Mouse (Mus musculus): ENCODE data around the gene Ubxn2a.

The Ubxn2a gene

DNA sequence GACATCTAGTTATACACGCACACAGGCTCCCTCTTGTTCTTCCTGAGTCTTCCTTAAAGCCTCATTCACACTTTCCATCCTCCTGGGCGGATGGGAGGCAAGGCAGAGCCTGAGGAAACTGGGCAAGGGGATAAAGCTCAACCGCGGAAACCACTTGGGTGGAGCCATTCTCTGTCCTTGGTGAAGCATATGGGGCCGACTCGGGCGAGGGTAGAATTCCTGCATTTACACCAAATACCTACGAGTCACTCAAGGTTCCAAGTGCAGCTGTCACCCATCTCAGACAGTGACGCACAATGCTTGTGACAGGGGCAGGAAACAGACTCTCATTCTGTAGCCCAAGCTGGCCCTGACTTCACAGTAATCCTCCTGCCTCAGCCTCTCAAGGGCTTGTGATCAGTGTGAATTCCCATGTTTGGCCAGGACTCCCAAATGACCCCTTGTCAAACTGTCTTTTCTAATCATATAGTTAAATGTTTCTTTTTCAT, 29.2 kb downstream of the Ubxn2a start:
- no peak for DNase-seq

DNA sequence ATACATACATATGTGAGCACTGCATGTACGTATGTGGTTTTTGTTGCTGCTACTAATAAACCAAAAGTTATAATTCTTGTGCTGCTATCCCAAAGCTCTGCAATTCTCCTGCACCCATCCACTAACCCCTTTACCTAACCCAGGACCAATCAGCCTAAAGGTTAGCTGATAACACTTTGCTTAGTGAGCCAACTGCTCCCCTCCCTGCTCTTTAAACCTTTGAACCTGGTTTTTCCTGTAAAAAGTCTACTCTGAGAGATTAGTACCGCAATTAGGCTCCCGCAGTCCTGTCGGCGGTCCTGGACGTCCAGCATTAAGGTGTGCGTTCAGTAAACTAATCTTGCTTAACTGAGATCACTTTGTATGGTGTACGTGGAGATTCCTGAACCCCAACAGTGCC, 31.9 kb downstream of the Ubxn2a start:
- no peak for DNase-seq

DNA sequence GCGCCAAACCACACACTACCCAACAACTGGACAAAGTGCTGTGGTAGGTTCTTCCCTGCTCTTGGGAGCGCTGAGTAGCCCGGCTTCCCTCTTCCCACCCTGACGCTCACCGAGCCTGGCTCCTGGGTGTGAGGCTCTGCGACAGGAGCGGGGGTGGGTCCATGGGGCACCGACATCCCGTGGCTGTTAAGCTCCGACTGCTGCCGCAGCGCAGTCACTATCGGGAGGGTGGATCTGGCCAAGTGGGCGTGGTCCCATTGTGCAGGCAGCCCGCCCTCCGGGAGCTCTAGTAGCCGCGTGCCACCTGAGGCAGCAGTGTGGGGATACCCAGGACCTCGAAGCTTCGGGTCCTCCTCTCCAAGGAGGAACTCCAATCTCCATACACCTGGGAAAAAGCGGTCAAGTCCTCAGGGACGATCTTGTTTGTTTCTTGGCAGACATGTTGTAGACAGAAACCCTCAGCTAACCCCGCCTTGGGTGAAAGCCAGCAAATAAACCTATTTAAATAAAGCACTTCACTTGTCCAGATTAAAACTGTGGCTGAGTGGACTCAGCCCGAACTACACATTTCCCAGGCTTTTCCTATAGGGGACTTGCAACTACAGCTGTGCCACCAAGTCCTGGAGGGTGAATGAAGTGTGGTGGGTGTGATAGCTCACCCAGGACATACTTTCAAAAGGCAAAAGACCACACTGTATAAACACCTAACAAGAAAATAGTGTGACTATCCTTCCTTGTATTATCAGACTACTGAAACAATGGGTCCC, 33.2 kb downstream of the Ubxn2a start, which contains the start of gene Mfsd2b:
Mfsd2b (minus strand) TSS at position 199 of the 767 bp plus-strand sequence.
- DNase-seq, result peak; percentile 68 to 75

GRCm38 (mm10) chr12:4873531-4873930, 34.0 kb downstream of the Ubxn2a start:
- no peak for DNase-seq

- no peak for DNase-seq
Measured at GRCm38 (mm10) chr12:4872983-4873477, 34.5 kb downstream of the Ubxn2a start.

GRCm38 (mm10) chr12:4872273-4872672, 35.2 kb downstream of the Ubxn2a start:
- DNase-seq, result no peak

DNA sequence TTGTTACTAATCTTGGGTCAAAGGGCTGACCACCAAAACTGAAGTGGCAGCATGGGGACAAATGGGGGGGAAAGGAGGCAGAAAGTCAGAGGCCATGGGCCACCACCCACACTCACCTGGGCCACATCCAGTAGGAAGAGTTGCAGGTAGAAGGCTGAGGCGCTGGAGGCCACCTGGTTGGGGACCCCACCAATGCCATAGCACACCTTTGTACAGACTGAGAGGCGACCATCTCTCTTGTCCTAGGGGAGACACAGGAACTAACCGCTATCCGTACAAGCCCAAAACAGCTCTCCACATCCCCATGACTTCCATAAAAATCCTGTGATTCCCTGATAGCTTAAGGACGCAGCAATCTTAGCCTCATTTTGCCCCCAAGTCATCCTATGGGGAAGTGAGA, 36.2 kb downstream of the Ubxn2a start:
- no peak for DNase-seq

- no peak for DNase-seq
Measured at GRCm38 (mm10) chr12:4868924-4869323, 38.6 kb downstream of the Ubxn2a start.

DNA sequence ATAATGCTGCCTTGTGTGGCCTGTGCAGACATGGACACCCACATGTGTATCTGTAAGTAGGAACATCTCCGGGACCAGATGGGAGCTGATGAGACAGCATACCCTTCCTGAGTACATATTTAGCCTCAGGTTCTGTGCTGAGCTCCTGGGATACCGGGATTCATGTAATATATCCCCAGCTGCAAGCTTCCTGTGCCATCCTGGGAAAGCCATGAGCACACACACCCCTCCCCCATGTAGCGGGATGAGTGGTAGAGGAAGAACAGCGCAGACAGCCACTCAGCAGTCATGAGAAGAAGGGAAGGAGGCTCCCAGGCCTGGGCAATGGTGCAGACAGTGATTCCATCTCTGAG, 43.2 kb downstream of the Ubxn2a start:
- no peak for DNase-seq

- DNase-seq, result peak; percentile 72 to 92
Measured at GRCm38 (mm10) chr12:4863654-4864337, 43.7 kb downstream of the Ubxn2a start.

DNA sequence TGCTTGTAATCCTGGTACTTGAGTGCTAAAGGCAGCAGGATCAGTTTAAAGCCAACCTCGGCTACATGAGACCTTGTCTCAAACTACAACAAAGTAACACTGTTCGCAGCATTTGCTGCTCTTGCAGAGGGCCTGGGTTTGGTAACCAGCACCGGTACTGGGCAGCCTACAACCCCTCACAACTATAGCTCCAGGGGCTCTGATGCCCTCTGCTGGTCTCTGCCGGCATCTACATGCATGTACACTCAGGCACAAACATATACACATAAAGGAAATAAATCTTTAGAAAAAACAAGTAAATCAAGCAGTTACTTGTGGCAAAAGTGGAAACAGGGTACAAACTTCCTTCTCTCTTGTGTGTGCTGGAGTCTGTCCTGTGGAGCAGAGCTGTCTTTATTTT, 44.8 kb downstream of the Ubxn2a start:
- no peak for DNase-seq

- no peak for DNase-seq
Measured at GRCm38 (mm10) chr12:4859241-4859914, 48.1 kb downstream of the Ubxn2a start.

GRCm38 (mm10) chr12:4856834-4857233, 50.7 kb downstream of the Ubxn2a start:
- no peak for DNase-seq

GRCm38 (mm10) chr12:4856160-4856559, 51.3 kb downstream of the Ubxn2a start:
- peak in 1 of 2 experiments; percentile 41 for DNase-seq

GRCm38 (mm10) chr12:4843741-4844140, 63.8 kb downstream of the Ubxn2a start:
- DNase-seq, result peak in 1 of 2 experiments; percentile 20

DNA sequence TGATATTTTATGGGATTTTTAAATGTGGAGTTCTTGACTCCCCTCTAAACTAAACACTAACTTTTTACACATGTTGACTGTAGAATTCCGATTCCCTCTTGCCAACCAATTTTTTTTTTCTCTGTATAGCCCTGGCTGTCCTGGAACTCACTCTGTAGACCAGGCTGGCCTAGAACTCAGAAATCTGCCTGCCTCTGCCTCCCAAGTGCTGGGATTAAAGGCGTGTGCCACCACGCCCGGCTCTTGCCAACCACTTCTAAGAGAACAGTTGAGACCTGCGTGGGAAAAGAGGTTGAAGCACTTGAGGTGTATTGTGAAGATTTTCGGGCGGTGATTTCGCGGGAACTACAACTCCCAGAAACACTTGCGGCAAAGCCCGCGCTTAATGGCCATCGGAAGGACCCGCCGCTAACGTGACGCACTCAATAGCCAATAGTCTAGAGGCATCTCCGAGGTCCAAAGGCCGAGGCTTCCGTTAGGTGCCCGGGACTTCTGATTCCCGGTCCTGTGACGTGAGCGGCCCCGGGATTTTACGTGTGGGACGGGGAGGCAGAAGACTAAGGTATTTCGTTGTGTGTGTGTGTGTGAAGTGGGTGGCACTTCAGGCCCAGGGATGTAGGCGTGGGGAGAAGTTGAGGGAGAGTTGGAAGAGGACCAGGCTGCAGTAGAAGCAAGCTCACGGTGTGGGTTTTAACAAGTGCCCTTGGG, 64.5 kb downstream of the Ubxn2a start, which contains the start of gene Wdcp:
Wdcp (plus strand) TSS at position 414 of the 708 bp plus-strand sequence.
- DNase-seq, result peak; percentile 91 to 92

DNA sequence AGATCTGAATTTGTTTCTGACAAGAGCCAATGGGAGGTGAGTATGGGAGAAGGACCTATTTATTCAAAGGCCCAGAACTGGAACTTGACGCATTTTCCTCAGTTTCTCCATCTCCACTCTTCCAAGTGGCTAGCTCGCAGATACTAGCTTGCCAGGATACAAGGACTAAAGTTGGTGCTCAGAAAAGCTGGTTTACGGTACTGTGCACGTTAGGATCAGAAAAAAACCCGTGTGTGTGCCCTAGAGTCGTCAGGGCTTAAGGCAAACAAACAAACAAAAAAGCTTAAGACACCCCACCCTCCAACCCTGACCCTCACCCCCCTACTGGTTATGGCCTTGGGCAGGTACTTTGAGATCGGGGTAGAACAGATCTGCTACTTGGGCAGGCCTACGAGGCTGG, 65.0 kb downstream of the Ubxn2a start:
- DNase-seq, result no peak

GRCm38 (mm10) chr12:4841392-4841887, 66.1 kb downstream of the Ubxn2a start, which contains the start of gene Fkbp1b:
TSS of gene Fkbp1b (minus strand) at chr12:4841591.
- peak in 1 of 2 experiments; percentile 29 for DNase-seq

DNA sequence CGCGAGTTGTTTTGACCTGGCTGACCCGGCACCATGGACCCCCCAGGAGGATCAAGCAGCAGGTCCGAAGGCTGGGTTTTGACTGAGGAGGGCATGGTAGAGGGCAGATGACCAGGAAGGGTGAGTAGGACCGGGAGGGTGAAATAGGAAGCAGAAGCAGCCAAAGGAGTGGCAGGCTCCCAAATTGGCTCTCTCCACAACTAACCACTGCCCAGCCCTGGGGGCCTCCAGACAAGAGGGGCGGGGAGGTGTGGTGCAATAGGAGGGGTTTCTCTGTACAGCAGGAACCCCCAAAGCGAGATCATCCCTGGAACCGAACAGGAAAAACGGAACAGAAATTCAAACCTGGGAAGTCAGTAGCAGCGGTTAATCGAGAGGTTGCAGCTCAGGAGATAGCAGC, 66.8 kb downstream of the Ubxn2a start:
- no peak for DNase-seq

GRCm38 (mm10) chr12:4840010-4840409, 67.5 kb downstream of the Ubxn2a start:
- DNase-seq, result no peak

GRCm38 (mm10) chr12:4836959-4837358, 70.5 kb downstream of the Ubxn2a start:
- DNase-seq, result no peak
